ENCODE assay signal across 8 mouse cellular contexts in the genomic region with DNA sequence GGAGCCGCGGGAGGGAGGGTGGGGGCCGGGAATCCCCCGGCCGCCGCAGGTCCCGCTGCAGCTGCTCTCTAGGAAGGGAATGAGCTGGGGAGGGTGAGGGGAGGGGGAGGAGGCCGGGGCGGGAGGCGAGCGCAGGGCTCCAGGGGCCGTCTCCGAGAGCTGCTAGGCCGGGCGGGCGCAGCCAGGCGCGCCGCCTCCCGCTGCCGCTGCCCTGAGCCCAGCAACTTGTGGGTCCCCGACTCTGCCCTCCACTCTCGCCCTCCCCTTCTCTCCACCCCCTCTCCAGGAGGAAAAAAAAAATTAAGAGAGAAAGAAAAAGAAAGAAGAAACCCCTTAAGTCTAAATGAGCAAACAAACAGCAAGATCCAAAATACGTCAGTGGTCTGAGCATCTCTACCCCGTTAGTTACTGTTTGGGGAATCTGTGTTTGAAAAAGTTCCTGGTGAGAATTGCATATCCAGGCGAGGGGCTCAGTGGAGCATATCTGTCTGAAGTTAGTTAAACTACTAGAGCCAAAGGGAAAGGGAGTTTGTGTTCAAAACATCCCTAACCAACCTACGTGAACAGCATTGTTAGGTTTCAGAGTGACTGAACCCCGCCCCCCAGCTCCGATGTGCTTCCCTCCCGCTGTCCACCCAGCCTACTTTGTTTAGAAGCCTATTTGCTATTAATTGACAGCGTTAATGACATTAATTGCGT. TPM values are rescaled to one million over a fixed set of nuclear protein-coding genes. Genes with fewer than 3 reads are reported as not detected.
DNase-seq lines count a peak whose midpoint lies in the region; ATAC-seq and TF ChIP-seq lines count a peak whose summit lies in the region.

No protein-coding gene starts in this region.

- H3K4me2 ChIP-seq in forebrain, embryonic 13.5 days = peak overlapping the region; percentile 71
- peak overlapping the region; percentile 95 for H3K4me2 ChIP-seq in intestine, postnatal 0 days (replicated peaks; ENCODE audit: low read depth)
- peak overlapping the region; percentile 72 for H3K4me2 ChIP-seq in liver, embryonic 13.5 days

- H3K4me3 ChIP-seq in forebrain, embryonic 13.5 days = peak overlapping the region; percentile 84
- peak overlapping the region; percentile 76 for H3K4me3 ChIP-seq in intestine, postnatal 0 days (ENCODE audit: low read depth, low read length)
- peak overlapping the region; percentile 62 for H3K4me3 ChIP-seq in liver, embryonic 13.5 days (replicated peaks)
- H3K4me3 ChIP-seq in small intestine, adult 2 months (ENCODE audit: low read depth, low read length) = peak overlapping the region; percentile 28

- 0% methylated on average over 18 of the region's 32 CpGs for WGBS in forebrain, embryonic 13.5 days
- 2% methylated on average over 29 of the region's 32 CpGs for WGBS in intestine, postnatal 0 days
- 1% methylated on average over 26 of the region's 32 CpGs for WGBS in liver, embryonic 13.5 days (ENCODE audit: insufficient replicate concordance)
- 5% methylated on average over 23 of the region's 32 CpGs for WGBS in small intestine, adult 2 months

- H3K36me3 ChIP-seq in forebrain, embryonic 13.5 days (ENCODE audit: poor library complexity, severe bottlenecking) = no peaks in the 10 kb centered on the region
- no peaks in the 10 kb centered on the region for H3K36me3 ChIP-seq in intestine, postnatal 0 days (ENCODE audit: control insufficient read depth, insufficient read depth)
- no peaks in the 10 kb centered on the region for H3K36me3 ChIP-seq in liver, embryonic 13.5 days
- H3K36me3 ChIP-seq in small intestine, adult 2 months (ENCODE audit: control insufficient read depth, insufficient read depth, low read length) = no peaks in the 10 kb centered on the region

- intact Hi-C loops in gastrocnemius, postnatal 36 days (cut with DNase I) = loop anchor here (10.0 kb wide), 1 partner anchor 339 kb away; no protein-coding TSS in a partner anchor

- peak overlapping the region; percentile 99 for H3K27ac ChIP-seq in forebrain, embryonic 13.5 days
- H3K27ac ChIP-seq in intestine, postnatal 0 days (ENCODE audit: low read depth, low read length) = no peak overlapping the region
- H3K27ac ChIP-seq in liver, embryonic 13.5 days = no peak overlapping the region
- no peak overlapping the region for H3K27ac ChIP-seq in small intestine, adult 2 months (ENCODE audit: insufficient read depth, low read depth, low read length)

- DNase-seq in gastrocnemius, postnatal 4 days (ENCODE audit: low spot score in 2 of 2) = peak; percentile 40 to 66
- DNase-seq in gastrocnemius, postnatal 36 days = no peak
- DNase-seq in adrenal gland, postnatal 25 days = peak; percentile 38
- no peak for DNase-seq in liver, embryonic 13.5 days
- no peak for DNase-seq in urinary bladder, adult 2 months (ENCODE audit: low spot score)

- H3K4me1 ChIP-seq in forebrain, embryonic 13.5 days = peaks cover 46% of the 10 kb centered on the region
- no peaks in the 10 kb centered on the region for H3K4me1 ChIP-seq in intestine, postnatal 0 days (replicated peaks; ENCODE audit: control insufficient read depth, insufficient read depth, low read length)
- no peaks in the 10 kb centered on the region for H3K4me1 ChIP-seq in liver, embryonic 13.5 days (replicated peaks)
- H3K4me1 ChIP-seq in small intestine, adult 2 months (ENCODE audit: control insufficient read depth, insufficient read depth, insufficient read length, low read length) = no peaks in the 10 kb centered on the region

- no peaks in the 10 kb centered on the region for H3K9me3 ChIP-seq in forebrain, embryonic 13.5 days (replicated peaks)
- no peaks in the 10 kb centered on the region for H3K9me3 ChIP-seq in intestine, postnatal 0 days (ENCODE audit: control insufficient read depth)
- no peaks in the 10 kb centered on the region for H3K9me3 ChIP-seq in liver, embryonic 13.5 days (replicated peaks)

- ATAC-seq in forebrain, embryonic 13.5 days = peak; percentile 70
- ATAC-seq in intestine, postnatal 0 days = no peak
- ATAC-seq in liver, embryonic 13.5 days (ENCODE audit: low read depth) = no peak

- no peaks in the 10 kb centered on the region for H3K27me3 ChIP-seq in forebrain, embryonic 13.5 days
- H3K27me3 ChIP-seq in intestine, postnatal 0 days (replicated peaks; ENCODE audit: control insufficient read depth, insufficient read depth, low read length) = peaks cover 55% of the 10 kb centered on the region
- peaks cover 73% of the 10 kb centered on the region for H3K27me3 ChIP-seq in liver, embryonic 13.5 days
- H3K27me3 ChIP-seq in small intestine, adult 2 months (ENCODE audit: control insufficient read depth, insufficient read depth, low read length) = peaks cover 40% of the 10 kb centered on the region

- H3K9ac ChIP-seq in forebrain, embryonic 13.5 days = peak overlapping the region; percentile 98
- H3K9ac ChIP-seq in intestine, postnatal 0 days (ENCODE audit: low read depth, low read length) = 0 out of 2 replicates have a peak overlapping the region, but pooled peaks have one; percentile 64
- no peak overlapping the region for H3K9ac ChIP-seq in liver, embryonic 13.5 days

- TF ChIP-seq POLR2A in small intestine, adult 2 months (IDR thresholded peaks at IDR 0.05; ENCODE audit: low read depth, low read length) = no peak

- TF ChIP-seq CTCF in intestine, postnatal 0 days (IDR thresholded peaks at IDR 0.05; ENCODE audit: low read depth) = no peak
- TF ChIP-seq CTCF in small intestine, adult 2 months (IDR thresholded peaks at IDR 0.05; ENCODE audit: extremely low read depth, insufficient read length, insufficient replicate concordance, low read depth, low read length) = no peak

RNA-seq across cellular contexts. Expression of gene Npas3, which starts 5.1 kb away (rescaled TPM):
- total RNA-seq in gastrocnemius, postnatal 4 days (2021) = 10 to 100 TPM in 1 of 2 experiments, 1 to 10 TPM in 1; 7.0 to 10.8 TPM
- total RNA-seq in gastrocnemius, postnatal 36 days (2021) = under 1 TPM; 0.15 to 0.20 TPM
- 2.7 and 3.0 TPM in 2 replicates for total RNA-seq in adrenal gland, postnatal 25 days (2021)
- polyA plus RNA-seq in forebrain, embryonic 13.5 days (2015; fragmentation: Nextera tagmentation; extraction: Ambion mirVana) = 16.8 and 17.8 TPM in 2 replicates
- polyA plus RNA-seq in intestine, postnatal 0 days (2015; fragmentation: Nextera tagmentation; extraction: Ambion mirVana) = 0.48 and 0.98 TPM in 2 replicates
- 0.15 and 0.16 TPM in 2 replicates for polyA plus RNA-seq in liver, embryonic 13.5 days (2015; fragmentation: Nextera tagmentation; extraction: Ambion mirVana)
- 0.01 and 0.13 TPM in 2 replicates for polyA plus RNA-seq in small intestine, adult 2 months (2012; rRNA removed)
- 0.11 and 0.19 TPM in 2 replicates for polyA plus RNA-seq in urinary bladder, adult 2 months (2012; rRNA removed)

Comparison
In these comparisons a context has a peak if more than half of its experiments do, and no peak if none do; other contexts are left out.
1. DNase-seq: peak in gastrocnemius, postnatal 4 days (2 of 2) and adrenal gland, postnatal 25 days (single experiment); none in gastrocnemius, postnatal 36 days (0 of 2), liver, embryonic 13.5 days (single experiment) and urinary bladder, adult 2 months (single experiment).
2. H3K4me3 ChIP-seq: peak in every context shown above with its lines; median percentile 84 in forebrain, embryonic 13.5 days; 76 in intestine, postnatal 0 days; 62 in liver, embryonic 13.5 days; 28 in small intestine, adult 2 months.
3. Peak in every context shown above with its lines, with median percentiles within 50 percentile points of each other: H3K4me2 ChIP-seq.